Mouse (Mus musculus): ENCODE data around the gene Psmd14.

DNA sequence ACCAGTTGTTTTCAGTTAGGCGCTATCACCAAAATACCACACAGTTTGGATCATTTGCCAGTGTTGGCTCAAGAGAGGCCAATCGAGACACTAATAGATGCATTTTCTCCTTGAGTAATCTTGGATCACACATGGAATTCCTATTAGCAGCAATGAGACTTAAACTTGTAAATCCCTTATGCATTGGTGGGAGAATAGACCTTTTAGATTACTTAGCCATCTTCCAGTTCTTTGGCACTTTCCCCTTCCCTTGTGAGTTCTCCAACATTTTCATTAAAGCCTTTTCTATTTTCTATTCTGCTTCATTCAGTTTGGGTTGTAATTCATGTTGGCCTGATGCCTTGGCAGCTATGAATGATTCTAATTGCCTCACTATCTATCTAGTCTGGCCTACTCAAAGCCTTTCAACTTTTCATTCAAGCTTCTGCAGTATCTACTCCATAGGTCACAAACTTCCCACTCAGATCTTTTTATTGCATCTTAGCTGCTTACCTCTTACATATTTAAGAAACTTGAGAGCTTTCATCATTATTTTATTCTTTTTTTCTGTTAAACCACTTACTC lies 125.8 kb downstream of the Psmd14 start:
- no peak for TF ChIP-seq MAFK (IDR thresholded peaks at IDR 0.05; ENCODE audit: borderline replicate concordance, low read depth, low read length)
- TF ChIP-seq SIN3A (IDR thresholded peaks at IDR 0.05; ENCODE audit: low read length) = no peak
- no peak for TF ChIP-seq POLR2A (IDR thresholded peaks at IDR 0.05; ENCODE audit: control insufficient read depth in 1 of 2, insufficient read depth in 1 of 2, low read depth in 1 of 2, low read length in 2 of 2, poor library complexity in 1 of 2)
- no peak for TF ChIP-seq E2F4 (IDR thresholded peaks at IDR 0.05; ENCODE audit: borderline replicate concordance, low read depth, low read length)
- TF ChIP-seq MAZ (IDR thresholded peaks at IDR 0.05; ENCODE audit: low read depth, low read length) = no peak
- no peak for TF ChIP-seq CTCF (IDR thresholded peaks at IDR 0.05 in 2 of 3, conservative IDR thresholded peaks at IDR 0.05 in 1 of 3; ENCODE audit: control insufficient read depth in 1 of 3, insufficient read depth in 1 of 3, low read depth in 2 of 3, low read length in 3 of 3, poor library complexity in 1 of 3, severe bottlenecking in 1 of 3)
- TF ChIP-seq GATA1 (IDR thresholded peaks at IDR 0.05; ENCODE audit: low read depth, low read length) = no peak
- TF ChIP-seq TBP (IDR thresholded peaks at IDR 0.05; ENCODE audit: low read depth, low read length) = no peak
- no peak for TF ChIP-seq MYC (IDR thresholded peaks at IDR 0.05; ENCODE audit: low read depth, low read length)

All from MEL (cell line).